Mouse (Mus musculus): ENCODE data around the gene Ubqln4. TPM values are rescaled to one million over a fixed set of nuclear protein-coding genes. Genes with fewer than 3 reads are reported as not detected.

Ubqln4 gene
- polyA plus RNA-seq, 2 experiments from 2014 or later: 10.9 to 14.0 TPM

DNA sequence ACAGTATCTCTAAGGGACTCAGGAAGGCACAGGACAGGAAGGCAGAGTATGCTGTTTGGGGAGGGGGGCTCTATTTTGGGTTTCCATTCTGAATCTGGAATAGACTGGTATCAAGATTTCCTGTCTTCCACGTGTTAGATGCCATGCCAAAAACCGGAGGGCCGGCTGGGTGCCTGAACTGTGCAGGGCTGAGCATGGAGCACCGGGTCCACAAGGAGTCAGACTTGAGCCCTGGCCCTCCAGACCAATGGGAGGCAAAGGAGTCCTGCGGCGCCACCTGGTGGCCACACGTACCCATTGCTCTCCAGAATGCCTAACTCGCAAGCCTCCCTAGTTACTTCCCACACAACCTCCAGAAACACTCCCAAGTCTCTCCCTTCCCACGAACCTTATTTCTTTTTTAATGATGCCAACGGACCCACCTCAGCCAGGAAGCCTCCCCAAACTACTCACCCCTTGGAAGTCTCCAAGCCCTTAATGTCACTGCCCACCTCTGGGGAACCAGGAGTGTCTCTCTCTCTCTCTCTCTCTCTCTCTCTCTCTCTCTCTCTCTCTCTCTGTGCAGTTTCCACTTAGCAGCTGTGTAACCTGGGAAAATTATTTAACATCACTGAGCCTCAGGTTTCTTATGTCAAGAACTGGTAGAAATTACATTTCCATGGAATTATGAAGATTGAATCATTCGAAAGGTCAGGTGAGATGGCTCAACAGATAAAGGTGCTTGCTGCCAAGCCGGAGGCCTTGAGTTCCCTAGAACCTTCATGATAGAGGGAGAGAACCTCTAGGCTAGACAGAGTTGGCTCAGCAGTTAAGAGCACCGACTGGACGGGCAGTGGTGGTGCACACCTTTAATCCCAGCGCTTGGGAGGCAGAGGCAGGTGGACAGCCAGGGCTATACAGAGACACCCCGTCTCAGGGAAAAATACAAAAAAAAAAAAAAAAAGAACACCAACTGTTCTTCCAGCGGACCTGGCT, 27.1 kb upstream of the Ubqln4 start:
- peak; percentile 60 for ATAC-seq

DNA sequence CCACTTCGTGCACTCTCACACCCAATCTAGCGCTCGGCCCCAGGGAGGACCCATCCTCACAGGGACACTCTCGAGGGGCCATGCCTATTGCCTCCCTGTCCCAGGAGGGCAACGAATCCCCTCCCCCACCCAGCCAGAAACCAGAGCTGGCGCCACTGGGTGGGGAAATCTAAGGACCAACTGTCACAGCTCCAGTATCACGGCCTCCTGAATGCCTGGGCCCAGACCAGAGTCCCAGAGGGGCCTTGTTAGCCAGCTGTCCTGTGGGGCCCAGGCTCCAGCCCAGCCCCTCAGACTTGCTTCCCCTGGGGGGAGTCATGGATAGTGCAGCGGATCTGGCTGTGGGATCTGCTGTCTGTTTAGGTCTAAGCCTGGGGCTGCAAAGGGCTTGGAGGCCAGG, 26.0 kb upstream of the Ubqln4 start:
- ATAC-seq: no peak

DNA sequence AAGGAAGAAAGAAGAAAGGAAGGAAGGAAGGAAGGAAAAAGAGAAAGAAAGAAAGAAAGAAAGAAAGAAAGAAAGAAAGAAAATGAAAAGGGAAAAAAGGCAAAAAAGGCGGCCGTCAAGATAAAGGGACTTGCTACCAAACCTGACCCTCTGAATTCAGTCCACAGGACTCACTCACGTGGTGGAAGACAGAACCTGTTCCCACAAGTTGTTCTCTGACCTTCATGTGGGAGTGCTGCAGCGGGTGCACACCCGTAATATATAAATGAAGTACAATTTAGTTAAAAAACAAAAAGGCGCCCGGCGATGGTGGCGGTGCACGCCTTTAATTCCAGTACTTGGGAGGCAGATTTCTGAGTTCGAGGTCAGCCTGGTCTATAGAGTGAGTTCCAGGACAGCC, 24.9 kb upstream of the Ubqln4 start:
- no peak for ATAC-seq

DNA sequence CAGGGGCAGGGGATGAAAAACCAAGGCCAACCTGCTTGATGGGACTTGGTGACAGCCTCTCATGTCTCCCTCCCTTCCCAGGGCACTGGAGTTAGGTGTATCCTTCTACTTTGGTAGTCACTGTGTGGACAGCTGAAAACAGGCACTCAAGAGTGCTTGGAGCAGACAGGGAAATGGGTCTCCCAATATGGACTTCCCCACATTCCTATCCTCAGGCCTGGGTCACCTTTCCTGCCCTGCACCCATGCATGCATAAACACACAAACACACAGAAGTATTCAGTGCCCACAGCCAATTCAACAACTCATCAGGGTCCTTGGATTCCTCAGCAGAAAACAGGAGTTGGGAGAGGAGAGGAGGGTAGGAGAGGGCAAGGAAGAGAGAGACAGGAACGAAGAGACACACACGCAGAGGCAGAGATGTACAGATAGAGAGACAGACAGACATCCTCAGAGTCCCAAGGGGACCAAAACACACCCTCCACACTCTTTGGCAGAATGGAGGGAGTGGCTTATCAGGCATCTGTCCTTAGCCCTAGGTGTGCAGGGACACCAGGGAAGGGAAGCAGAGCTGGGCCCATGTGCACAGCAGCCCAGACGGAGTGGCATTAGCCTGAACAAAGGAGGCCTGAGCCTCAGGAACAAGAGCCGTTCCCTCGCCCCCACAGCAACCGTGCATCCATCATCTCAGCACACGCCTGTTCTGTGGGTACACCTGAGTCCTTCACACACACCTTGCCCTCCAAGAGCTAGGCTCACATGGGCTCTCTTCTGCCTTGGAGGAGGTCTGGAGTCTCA, 24.2 kb upstream of the Ubqln4 start:
- ATAC-seq: no peak

DNA sequence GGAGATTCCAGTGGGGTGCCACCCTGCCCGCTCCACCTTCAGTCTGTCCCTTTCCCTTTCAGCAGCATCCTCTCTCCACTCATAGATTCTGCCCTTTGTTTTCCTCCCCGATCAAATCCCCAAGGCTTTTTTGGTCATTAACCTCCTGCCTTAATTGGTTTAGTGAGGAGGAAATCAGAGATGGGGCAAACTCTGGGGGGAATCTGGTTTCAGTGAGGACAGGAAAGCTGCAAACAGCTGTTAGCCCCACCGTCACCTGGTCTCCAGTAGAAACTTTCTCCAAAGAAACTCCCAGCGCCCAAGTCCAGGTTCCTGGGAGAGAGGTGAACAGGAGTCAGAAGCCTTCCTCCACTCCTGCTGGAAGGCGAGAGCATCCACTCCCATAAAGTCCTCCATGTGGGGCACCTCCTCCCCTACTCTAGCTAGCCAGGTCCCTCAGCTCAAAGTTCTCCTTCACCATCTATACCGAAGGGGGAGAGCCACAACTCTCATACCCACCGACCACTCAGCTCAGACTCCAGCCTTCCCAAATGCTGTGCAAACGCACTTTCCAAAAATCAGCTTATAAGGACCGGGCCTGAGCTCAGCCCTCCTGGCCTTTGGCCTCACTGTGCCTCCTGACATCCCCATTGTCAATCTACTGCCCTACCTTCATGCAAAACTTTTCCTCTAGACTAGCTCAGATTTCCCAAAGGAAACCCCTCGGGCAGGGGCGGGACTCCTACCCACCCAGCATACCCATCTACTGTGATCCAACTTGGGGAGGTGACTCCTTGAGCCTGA, 23.3 kb upstream of the Ubqln4 start:
- no peak for ATAC-seq

DNA sequence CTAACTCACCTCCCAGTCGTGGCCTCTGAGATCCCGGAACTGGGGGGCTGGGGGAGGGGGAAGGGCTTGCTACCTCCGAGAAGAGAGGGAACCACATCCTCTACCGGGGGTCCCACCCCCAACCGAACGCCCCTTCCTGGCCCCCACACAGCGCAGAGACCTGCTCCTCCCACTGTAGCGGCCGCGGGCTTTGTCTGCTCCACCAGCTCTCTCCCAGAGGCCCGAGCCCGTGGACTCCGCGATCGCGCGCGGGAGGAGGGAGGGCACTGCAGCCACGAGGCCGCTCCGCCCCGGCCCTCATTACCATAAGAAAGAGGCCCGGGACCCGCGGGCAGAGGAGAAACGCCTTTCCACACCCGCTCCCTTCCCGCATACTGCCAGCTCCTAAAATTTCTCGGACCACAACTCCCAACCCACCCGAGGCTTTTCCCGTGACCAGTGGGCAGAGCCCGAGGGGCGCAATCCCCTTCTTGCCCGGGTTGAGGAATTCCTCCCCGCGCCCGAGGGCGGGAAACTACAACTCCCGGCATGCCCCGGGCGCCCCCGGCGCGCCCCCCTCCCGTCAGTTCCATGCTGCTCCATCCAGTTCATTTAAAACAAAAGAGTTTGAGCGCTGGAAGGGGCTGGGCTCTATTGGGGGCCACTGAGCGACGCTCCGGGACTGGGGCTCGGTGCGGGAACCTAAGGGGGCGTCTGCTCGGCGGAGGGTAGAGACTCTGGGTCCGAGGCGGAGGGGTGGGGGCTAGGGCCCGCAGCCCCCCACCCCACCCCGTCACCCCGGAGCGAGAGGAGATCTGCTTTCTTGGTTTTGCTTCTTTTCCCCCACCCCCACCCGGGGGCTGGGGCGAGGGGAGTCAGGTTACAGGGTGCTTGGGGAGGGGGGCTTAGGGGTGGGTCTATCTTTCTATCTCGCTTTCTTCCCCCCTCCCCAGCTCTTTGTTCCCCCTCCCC, 21.9 kb upstream of the Ubqln4 start:
- peak; percentile 76 for ATAC-seq

DNA sequence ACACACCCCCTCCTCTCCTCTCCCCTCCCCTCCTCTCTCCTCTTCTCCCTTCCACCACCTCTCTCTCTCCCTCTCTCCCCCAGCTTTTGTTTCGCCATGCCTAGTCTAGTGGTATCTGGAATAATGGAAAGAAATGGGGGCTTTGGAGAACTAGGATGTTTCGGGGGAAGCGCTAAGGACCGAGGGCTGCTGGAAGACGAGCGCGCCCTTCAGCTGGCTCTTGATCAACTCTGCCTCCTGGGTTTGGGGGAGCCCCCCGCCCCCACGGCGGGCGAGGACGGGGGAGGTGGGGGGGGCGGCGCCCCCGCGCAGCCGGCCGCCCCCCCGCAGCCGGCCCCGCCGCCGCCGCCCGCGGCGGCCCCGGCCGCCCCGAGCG, 21.3 kb upstream of the Ubqln4 start, which contains the start of gene Mex3a:
TSS of gene Mex3a (plus strand) at position 97 of the 376 bp plus-strand sequence.
- no peak for ATAC-seq

DNA sequence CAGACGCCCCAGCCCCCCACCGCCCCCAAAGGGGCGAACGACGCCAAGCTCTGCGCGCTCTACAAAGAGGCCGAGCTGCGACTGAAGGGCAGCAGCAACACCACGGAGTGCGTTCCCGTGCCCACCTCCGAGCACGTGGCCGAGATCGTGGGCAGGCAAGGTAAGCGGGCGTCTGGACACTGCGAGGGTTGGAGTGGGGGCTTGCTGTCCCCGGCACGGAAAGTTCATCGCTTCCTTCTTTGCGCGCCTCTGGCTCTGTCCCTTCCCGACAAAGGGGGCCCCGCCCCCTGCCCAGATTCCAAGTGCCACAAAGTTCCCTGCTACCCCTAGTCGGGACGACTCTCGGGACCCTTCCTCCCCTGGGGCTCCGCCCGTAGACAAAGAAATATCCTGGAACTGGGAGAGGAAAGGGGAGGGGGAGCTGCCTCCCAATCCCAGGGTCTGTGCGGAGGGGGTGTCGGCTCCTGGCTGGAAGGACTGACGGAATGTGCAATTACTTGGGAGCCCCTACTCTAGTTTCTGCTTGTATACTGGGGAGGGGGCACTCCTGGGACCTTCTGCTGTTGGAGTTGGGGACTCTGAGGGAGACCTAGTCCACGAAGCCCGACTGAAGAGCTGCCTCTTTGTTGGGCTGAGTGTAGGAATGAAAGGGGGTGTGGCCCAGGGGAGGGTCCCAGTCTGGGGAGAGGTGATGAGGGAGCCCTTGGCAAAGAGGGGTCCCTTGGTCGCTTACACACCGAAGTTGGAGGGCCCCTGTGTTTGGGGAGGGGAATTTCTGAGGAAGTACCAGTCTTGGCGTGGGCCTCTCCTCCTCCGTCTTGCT, 20.7 kb upstream of the Ubqln4 start:
- no peak for ATAC-seq

DNA sequence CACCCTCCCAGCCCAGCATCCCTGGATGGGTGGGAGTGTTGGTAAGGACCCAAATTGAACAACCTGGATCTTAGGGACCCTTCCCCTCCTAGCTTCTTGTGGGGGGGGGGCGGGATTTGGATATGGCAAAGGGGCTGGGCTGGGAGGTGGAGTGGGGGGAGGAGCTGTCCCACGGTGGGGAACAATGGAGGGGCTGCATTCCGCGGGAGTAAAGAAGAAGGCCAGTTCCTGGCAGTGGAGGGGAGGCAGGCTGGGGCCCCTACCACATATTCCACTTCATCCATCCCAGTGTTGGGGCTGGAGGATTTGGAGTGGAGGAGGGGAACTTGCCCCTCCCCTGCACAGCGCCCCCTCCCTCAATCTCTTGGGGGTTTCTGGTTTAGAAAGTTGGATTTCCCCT, 19.9 kb upstream of the Ubqln4 start:
- ATAC-seq: no peak

DNA sequence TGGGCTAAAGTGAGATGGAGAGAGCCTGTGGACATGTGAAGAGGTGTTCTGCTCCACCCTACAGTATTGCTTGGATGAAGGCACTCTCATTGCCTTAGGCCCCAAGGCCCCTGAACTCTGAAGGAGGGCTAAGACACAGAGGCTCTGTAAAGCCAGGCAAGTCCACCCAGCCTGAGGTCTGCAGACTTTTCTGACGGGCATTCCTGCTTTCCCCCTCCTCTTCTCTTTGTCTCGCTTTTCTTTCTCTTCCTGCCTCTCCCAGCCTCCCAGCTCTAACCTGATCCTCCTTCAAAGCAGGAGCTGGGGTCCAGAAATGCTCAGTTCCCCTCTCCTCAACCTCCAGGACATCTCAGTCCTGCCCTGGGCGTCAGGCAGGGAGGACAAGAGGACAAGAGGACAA, 18.6 kb upstream of the Ubqln4 start:
- no peak for ATAC-seq

DNA sequence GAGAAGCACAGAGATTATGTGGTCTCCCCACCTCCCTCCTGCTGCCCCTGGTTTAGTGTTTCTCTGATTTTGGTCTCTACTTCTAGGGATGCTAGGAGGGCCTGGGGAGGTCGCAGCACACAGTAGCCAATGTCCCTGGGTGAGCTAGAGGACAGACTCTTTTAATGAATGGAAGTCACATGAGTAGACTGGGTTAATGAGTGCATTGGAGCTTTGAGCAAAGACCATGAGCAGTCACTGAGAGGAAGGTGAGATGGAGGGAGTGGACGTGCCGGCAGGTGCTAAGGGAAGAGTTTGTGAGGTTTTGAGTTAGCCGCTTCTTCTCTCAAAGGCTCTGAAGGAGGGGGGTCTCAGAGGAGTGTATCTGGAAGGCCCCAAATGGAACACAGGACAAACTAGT, 18.0 kb upstream of the Ubqln4 start:
- no peak for ATAC-seq

DNA sequence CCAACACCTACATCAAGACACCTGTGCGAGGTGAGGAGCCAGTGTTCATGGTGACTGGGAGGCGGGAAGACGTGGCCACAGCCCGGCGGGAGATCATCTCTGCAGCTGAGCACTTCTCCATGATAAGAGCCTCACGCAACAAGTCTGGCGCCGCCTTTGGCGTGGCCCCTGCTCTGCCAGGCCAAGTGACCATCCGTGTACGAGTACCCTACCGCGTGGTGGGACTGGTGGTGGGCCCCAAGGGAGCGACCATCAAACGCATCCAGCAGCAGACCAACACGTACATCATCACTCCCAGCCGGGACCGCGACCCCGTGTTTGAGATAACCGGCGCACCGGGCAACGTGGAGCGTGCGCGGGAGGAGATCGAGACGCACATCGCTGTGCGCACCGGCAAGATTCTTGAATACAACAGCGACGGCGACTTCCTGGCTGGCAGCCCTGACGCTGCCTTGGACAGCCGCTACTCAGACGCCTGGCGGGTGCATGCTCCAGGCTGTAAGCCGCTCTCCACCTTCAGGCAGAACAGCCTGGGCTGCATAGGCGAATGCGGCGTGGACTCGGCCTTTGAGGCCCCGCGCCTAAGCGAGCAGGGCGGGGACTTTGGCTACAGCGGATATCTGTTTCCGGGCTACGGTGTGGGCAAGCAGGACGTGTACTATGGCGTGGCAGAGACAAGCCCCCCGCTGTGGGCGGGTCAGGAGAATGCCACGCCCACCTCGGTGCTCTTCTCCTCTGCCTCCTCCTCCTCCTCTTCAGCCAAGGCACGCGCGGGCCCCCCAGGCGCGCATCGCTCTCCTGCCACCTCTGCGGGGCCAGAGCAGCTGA, 17.2 kb upstream of the Ubqln4 start:
- ATAC-seq: no peak

DNA sequence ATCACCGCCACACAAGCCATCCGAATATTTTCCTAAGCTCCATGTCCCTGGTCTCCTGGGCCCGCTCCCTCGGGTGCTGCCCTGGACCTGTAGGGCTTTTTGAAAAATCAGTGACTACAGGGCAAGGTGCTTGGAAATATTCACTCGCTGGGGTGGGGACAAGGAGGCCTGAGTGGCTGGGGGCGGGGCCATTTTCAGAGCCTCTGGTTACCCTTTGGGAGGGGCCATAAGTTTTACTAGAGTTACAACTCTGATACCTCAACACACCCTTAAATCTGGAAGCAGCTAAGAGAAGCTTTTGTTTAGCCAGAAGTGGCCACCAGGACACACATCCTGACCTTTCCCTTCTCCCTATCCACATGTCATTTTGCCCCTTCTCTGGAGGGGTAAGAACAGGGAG, 16.4 kb upstream of the Ubqln4 start:
- no peak for ATAC-seq

DNA sequence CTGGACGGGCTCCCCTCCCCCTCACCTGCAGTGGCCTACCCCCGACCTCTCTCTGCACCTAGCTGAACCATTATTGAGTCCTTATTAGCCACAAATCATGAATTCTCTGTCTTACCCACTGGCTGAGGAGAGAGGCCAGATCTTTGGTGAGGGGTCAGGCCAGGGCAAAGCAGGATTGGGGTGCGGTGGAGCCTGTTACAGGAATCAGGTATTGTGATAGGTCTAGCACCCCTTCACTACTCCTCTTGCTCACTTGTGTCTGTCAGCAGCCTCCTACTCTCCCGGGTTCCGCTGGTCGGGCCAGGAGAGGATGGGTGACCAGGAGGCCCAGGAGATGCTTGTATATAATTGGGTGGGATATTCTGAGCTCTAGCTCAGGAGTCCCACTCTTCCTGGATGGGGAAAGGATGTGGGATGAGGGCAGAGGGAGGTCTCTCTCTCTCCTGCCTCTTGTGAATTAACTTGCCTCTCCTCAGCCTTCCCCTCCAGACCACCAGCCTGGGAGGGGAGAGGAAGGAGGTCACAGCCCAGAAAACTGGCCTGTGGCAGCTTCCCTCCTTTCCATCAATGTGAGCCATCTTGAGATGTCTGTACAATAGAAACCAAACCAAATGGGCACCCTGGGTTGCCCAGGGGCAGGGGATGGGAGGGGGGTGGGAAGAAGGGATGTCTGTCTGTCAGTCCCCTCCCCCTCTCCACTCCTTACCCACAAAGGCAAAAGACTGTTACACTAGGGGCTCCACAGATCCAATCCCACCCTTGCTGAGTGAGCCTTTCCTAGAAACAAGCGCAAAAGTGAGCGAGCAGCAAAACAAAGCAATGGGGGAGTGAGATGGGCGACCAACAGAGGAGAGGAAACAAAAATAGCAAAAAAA, 15.1 kb upstream of the Ubqln4 start:
- ATAC-seq: no peak

DNA sequence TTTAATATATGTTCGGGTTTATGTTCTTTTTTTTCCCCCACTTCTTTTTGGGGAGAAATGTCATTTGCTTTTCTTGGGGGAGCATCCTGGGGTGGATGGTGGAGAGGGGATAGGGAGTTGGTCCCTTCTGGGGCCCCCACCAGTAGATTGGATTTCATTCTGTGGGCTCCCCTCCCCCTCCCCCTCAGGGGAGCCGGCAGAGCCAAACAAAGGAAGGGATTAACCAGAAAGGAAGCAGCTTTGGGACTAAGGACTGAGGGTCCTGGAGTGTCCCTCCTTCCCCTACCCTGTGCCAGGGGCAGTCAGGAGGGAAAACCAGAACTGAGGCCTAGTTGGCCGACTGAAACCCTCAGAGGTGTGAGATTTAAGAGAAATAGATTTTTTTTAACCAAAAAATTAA, 14.2 kb upstream of the Ubqln4 start:
- no peak for ATAC-seq

DNA sequence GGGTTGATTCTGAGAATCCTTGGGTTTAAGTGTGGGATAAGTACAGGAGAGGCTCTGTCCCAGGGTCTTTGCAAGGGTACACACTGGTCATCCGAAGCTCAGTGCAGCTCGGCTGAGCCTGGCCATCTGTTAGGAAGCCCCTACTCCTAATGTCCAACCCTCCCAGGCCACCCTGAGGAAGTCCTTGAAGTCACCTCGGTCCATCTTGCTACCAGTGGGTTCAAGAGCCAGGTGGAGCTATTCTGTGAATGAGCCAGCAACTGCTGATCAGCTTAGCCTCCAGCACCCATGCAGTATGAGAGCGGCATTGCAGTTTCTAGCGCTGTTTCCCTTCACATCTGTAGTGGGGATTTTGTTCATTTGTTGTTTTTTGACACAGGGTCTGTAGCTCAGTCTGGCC, 13.5 kb upstream of the Ubqln4 start:
- no peak for ATAC-seq

DNA sequence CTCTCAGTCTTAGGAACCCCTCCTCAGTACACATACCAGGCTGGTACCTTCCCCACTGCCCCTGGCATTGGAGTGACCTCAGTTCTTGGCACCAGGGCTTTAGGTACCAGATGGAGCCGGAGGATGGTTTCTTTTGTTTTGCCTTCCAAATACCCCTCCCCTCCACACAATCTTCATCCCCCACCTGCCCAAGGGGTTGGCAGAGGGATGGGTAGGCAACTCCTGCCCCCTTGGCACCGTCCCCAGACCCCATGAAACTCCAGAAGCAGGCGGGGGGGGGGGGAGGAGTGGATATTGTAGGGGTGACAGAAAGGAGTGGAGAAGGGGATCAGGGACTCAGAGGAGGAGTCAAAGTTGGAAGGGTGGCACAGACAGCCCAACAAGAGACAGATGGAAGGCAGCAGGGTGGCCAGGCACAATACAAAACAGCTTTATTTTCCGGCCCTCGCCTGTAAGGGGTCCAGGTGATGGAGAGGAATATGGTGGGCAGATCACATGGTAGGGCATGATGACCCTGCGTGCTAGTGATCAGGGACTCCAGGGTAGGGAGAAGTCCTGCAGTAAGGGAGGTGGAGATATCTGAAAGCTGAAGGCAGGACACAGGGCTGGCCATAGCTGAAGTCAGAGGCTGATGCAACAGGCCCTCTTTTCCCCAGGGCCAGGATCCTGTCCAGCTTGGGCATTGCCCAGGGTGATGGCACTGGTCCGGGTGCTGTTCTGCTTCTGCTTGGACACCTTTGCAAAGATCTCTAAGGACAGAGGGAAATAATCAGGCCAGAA, 11.7 kb upstream of the Ubqln4 start:
- no peak for ATAC-seq

DNA sequence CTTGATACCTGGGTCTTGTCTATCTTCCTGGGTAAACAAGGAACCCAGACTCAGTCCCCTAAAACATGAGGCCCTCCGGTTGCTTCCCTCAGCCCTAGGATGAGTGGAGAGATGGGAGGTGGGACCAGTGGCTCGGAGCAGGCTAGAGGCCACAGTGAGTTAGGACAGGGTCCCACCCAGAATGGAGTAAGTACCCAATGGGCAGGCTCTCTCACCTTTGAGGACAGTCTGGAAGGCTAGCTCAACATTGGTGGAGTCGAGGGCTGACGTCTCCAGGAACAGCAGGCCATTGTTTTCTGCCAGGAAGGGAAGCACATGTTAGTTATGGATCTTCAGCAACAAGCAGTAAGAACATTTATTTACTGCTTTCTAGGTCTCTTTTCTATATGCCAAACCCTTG, 11.1 kb upstream of the Ubqln4 start:
- ATAC-seq: no peak

All from activated CD4-positive, CD25-positive, alpha-beta regulatory T cell, adult 4 months (primary cell).